Mouse (Mus musculus) liver, embryonic 11.5 days (tissue): ENCODE measurements around the gene Ndufs6. TPM values are rescaled to one million over a fixed set of nuclear protein-coding genes. Genes with fewer than 3 reads are reported as not detected.
A peak's percentile ranks its signal among the peaks of the same experiment; 100 is the strongest.

Experiments used
- ATAC-seq: fragments of 200-750 bp; cut with Nextera tagmentation; replicated peaks from 2 replicates; pipeline ENCODE4 v1.8.0; 2017; ENCODE audit warnings: moderate number of reproducible peaks, mild to moderate bottlenecking, moderate TSS enrichment, moderate library complexity; ENCODE audit not compliant: low FRiP score
- DNase-seq: peaks from one replicate; pipeline ENCODE4 v3.0.0-alpha.2; 2017; ENCODE audit warnings: low spot score
- H3K27ac ChIP-seq: fragments of 300-500 bp; sonication (generic); 2 replicates; pipeline ENCODE4 v1.5.1; 2014; ENCODE audit warnings: mild to moderate bottlenecking, low read depth, low read length, control low read depth
- H3K27me3 ChIP-seq: fragments of 300-500 bp; sonication (generic); replicated peaks from 2 replicates; pipeline ENCODE4 v1.6.1; 2014; ENCODE audit warnings: low read length, mixed read lengths; ENCODE audit not compliant: control insufficient read depth, insufficient read depth
- H3K36me3 ChIP-seq: fragments of 300-500 bp; sonication (generic); 2 replicates; pipeline ENCODE4 v1.6.1; 2014; ENCODE audit warnings: mild to moderate bottlenecking, low read length, moderate library complexity, mixed read lengths; ENCODE audit not compliant: control insufficient read depth, insufficient read depth
- H3K4me1 ChIP-seq: fragments of 300-500 bp; sonication (generic); replicated peaks from 2 replicates; pipeline ENCODE4 v1.6.1; 2014; ENCODE audit warnings: low read length, mixed read lengths; ENCODE audit not compliant: control insufficient read depth, insufficient read depth
- H3K4me2 ChIP-seq: fragments of 300-500 bp; sonication (generic); 2 replicates; pipeline ENCODE4 v1.6.1; 2014; ENCODE audit warnings: mild to moderate bottlenecking, control low read depth, moderate library complexity
- H3K4me3 ChIP-seq: fragments of 300-500 bp; sonication (generic); 2 replicates; pipeline ENCODE4 v1.5.1; 2014; ENCODE audit warnings: low read depth, low read length, control low read depth
- H3K9ac ChIP-seq: fragments of 300-500 bp; sonication (generic); 2 replicates; pipeline ENCODE4 v1.6.1; 2014; ENCODE audit warnings: low read depth, low read length, control low read depth
- H3K9me3 ChIP-seq: fragments of 300-500 bp; sonication (generic); 2 replicates; pipeline ENCODE4 v1.6.1; 2016; ENCODE audit warnings: low read length, inconsistent platforms, mixed read lengths; ENCODE audit not compliant: control insufficient read depth
- WGBS: fragments of 180-500 bp; shearing (Covaris S2); extraction: QIAGEN DNeasy Blood & Tissue Kit; methylation state at CpG from one replicate; pipeline ENCODE4 v1.1.7; 2014; 5-methylcytosine and 5-hydroxymethylcytosine counted together
- polyA plus RNA-seq: library from polyadenylated mRNA; unstranded; fragments of >200 nt; fragmentation: Nextera tagmentation; extraction: Ambion mirVana; gene quantifications from 2 replicates; pipeline ENCODE4 v1.2.1, GENCODE M21; 2014

Gene Ndufs6
- polyA plus RNA-seq, 1 experiment from 2014 or later, result 377 TPM

- Histone ChIP-seq H3K9me3 (no peaks in the 10 kb centered on the region; the same call in 1 of the 2 replicates), H3K27ac (no peak overlapping the region), H3K4me3 (no peak overlapping the region), H3K27me3 (no peaks in the 10 kb centered on the region), H3K9ac (no peak overlapping the region), H3K4me2 (no peak overlapping the region), H3K36me3 (peaks cover 32% of the 10 kb centered on the region), H3K4me1 (peaks cover 3% of the 10 kb centered on the region; the same call in 1 of the 2 replicates)
- DNase-seq, result no peak
- 93% methylated on average over 4 of the region's 4 CpGs for WGBS
- ATAC-seq, result no peak
Observed at GRCm38 (mm10) chr13:73323406-73323805, 4.9 kb downstream of the Ndufs6 start.

- Histone ChIP-seq H3K36me3 (peaks cover 39% of the 10 kb centered on the region), H3K4me2 (no peak overlapping the region), H3K27ac (no peak overlapping the region), H3K27me3 (no peaks in the 10 kb centered on the region), H3K4me1 (peaks cover 3% of the 10 kb centered on the region; the same call in 1 of the 2 replicates), H3K4me3 (no peak overlapping the region), H3K9ac (no peak overlapping the region), H3K9me3 (no peaks in the 10 kb centered on the region; the same call in 1 of the 2 replicates)
- DNase-seq (no peak), ATAC-seq (no peak)
- WGBS, result 86% methylated on average over 10 of the region's 10 CpGs
Observed at GRCm38 (mm10) chr13:73322626-73323025, 5.7 kb downstream of the Ndufs6 start.

- Histone ChIP-seq H3K4me2 (no peak overlapping the region), H3K27me3 (no peaks in the 10 kb centered on the region), H3K4me3 (no peak overlapping the region), H3K4me1 (no peaks in the 10 kb centered on the region), H3K36me3 (peaks cover 52% of the 10 kb centered on the region), H3K27ac (no peak overlapping the region), H3K9ac (no peak overlapping the region), H3K9me3 (no peaks in the 10 kb centered on the region; the same call in 1 of the 2 replicates)
- DNase-seq, result no peak
- no peak for ATAC-seq
- 94% methylated on average over 4 of the region's 4 CpGs for WGBS
Observed at GRCm38 (mm10) chr13:73320048-73320447, 8.3 kb downstream of the Ndufs6 start.

GRCm38 (mm10) chr13:73310183-73310929 is 18.0 kb downstream of the Ndufs6 start:
- Histone ChIP-seq H3K27ac (no peak overlapping the region), H3K9ac (no peak overlapping the region), H3K27me3 (no peaks in the 10 kb centered on the region), H3K4me1 (no peaks in the 10 kb centered on the region), H3K36me3 (no peaks in the 10 kb centered on the region), H3K9me3 (no peaks in the 10 kb centered on the region), H3K4me2 (no peak overlapping the region), H3K4me3 (no peak overlapping the region)
- DNase-seq (peak; percentile 57), ATAC-seq (peak; percentile 70)
- WGBS, result 26% methylated on average over 8 of the region's 8 CpGs

GRCm38 (mm10) chr13:73306430-73306829 is 21.9 kb downstream of the Ndufs6 start:
- ATAC-seq (no peak), DNase-seq (no peak)
- H3K9me3 ChIP-seq, result no peaks in the 10 kb centered on the region
- H3K9ac ChIP-seq, result no peak overlapping the region
- no peak overlapping the region for H3K27ac ChIP-seq
- 70% methylated on average over 4 of the region's 4 CpGs for WGBS
- H3K4me2 ChIP-seq, result no peak overlapping the region
- no peaks in the 10 kb centered on the region for H3K4me1 ChIP-seq
- H3K27me3 ChIP-seq, result no peaks in the 10 kb centered on the region; the same call in 1 of the 2 replicates
- no peaks in the 10 kb centered on the region for H3K36me3 ChIP-seq
- H3K4me3 ChIP-seq, result no peak overlapping the region

- Histone ChIP-seq H3K27ac (no peak overlapping the region), H3K4me2 (no peak overlapping the region), H3K27me3 (no peaks in the 10 kb centered on the region; the same call in 1 of the 2 replicates), H3K36me3 (no peaks in the 10 kb centered on the region), H3K9ac (no peak overlapping the region), H3K9me3 (no peaks in the 10 kb centered on the region), H3K4me3 (no peak overlapping the region), H3K4me1 (no peaks in the 10 kb centered on the region)
- DNase-seq (no peak), ATAC-seq (no peak)
- 68% methylated on average over 4 of the region's 4 CpGs for WGBS
Observed at GRCm38 (mm10) chr13:73306085-73306410, 22.3 kb downstream of the Ndufs6 start.

- DNase-seq, result no peak
- Histone ChIP-seq H3K27ac (no peak overlapping the region), H3K4me3 (no peak overlapping the region), H3K4me1 (no peaks in the 10 kb centered on the region), H3K36me3 (no peaks in the 10 kb centered on the region), H3K9ac (no peak overlapping the region), H3K9me3 (no peaks in the 10 kb centered on the region), H3K27me3 (no peaks in the 10 kb centered on the region; the same call in 1 of the 2 replicates), H3K4me2 (no peak overlapping the region)
- 68% methylated on average over 8 of the region's 8 CpGs for WGBS
- ATAC-seq, result no peak
Observed at GRCm38 (mm10) chr13:73305398-73306084, 22.8 kb downstream of the Ndufs6 start.

GRCm38 (mm10) chr13:73304729-73305128 is 23.6 kb downstream of the Ndufs6 start:
- H3K9ac ChIP-seq, result no peak overlapping the region
- no peaks in the 10 kb centered on the region; the same call in 1 of the 2 replicates for H3K27me3 ChIP-seq
- DNase-seq (no peak), ATAC-seq (peak; percentile 47)
- WGBS, result 49% methylated on average over 6 of the region's 6 CpGs
- H3K9me3 ChIP-seq, result no peaks in the 10 kb centered on the region
- H3K36me3 ChIP-seq, result no peaks in the 10 kb centered on the region
- no peaks in the 10 kb centered on the region for H3K4me1 ChIP-seq
- H3K4me2 ChIP-seq, result no peak overlapping the region
- no peak overlapping the region for H3K4me3 ChIP-seq
- H3K27ac ChIP-seq, result no peak overlapping the region
